Mouse (Mus musculus) kidney, adult 8-10 months (tissue): Measurements from ENCODE around the gene Rab11fip4.
A peak's percentile ranks its signal among the peaks of the same experiment; 100 is the strongest.
"Not testable (repeated sequence)": the region's sequence is repeated elsewhere in the genome, so short reads cannot be mapped to it uniquely, and the experiment has no call there.

Experiments
- DNase-seq, 2 experiments: peaks; one replicate each; pipeline ENCODE4 v3.0.0; 2022

Rab11fip4 gene

GRCm38 (mm10) chr11:79680559-79680958 is 89.5 kb downstream of the Rab11fip4 start:
- no peak for DNase-seq

GRCm38 (mm10) chr11:79681182-79681581 is 90.2 kb downstream of the Rab11fip4 start:
- no peak for DNase-seq

DNA sequence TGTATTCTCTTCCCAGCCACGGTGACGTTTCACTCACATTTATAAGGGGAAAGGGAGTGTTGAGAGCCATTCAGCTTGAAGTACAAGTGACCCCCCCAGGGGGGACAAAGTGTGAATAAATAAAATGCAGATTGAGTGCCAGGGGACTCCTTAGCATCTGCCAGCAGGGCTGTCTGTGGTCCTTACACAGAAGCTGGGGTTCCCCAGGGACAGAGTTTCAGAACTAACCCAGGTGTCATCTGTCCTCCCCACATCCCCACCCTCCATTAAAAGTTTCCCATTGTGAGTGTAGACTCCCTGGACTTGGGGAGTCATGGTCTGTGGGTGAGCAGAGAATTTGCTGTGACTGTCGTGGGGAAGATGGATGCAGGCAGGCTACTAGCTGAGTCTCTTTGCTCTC is 90.8 kb downstream of the Rab11fip4 start:
- DNase-seq, result no peak

- DNase-seq, result no peak
Measured at GRCm38 (mm10) chr11:79685109-79685508, 94.1 kb downstream of the Rab11fip4 start.

GRCm38 (mm10) chr11:79686501-79687121 is 95.6 kb downstream of the Rab11fip4 start:
- DNase-seq, result peak; percentile 81 to 94

GRCm38 (mm10) chr11:79689916-79690315 is 98.9 kb downstream of the Rab11fip4 start:
- no peak for DNase-seq

GRCm38 (mm10) chr11:79691513-79691912 is 100.5 kb downstream of the Rab11fip4 start:
- no peak for DNase-seq

DNA sequence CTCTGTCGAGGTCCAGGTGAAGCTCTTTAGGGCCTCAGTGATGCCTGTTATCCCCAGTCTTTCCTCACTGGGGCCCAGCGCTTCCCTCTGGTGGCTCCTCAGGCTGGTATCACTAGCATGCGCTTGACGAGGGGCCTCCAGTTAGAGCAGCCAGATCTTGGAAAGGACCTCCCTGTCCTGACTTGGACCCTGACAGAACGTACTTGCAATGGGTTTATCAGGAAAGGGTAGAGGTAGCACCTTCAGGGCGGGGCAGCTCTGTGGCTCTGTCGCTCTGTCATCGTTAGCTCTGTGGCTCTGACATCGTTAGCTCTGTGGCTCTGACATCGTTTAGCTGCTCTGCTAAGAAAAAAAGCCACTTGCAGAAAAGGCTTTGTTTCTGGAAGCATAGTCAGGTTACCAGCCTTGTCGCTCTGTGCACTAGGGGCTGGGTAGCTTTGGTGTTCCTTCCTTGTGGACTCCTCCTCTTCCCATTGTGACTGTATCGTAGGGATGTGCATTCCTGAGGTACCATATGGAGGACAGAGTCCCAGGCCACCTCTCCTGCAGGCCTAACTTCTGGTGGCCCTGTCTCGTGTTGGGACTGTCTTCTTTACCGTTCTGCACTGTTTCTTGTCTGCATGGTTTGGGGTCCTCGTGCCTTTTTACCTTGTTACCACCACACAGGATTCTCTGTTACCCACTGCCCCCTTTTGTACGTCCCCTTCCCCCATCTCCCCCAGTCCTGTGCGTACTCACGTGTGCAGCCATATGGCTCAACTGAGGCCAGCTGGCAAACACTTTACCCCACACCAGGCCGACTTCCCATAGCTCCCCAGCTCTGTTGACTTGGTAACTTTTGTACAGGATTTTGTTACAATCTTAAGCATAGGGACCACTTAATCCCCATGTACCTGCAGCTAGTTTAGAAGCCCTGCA is 105.6 kb downstream of the Rab11fip4 start:
- DNase-seq, result no peak

DNA sequence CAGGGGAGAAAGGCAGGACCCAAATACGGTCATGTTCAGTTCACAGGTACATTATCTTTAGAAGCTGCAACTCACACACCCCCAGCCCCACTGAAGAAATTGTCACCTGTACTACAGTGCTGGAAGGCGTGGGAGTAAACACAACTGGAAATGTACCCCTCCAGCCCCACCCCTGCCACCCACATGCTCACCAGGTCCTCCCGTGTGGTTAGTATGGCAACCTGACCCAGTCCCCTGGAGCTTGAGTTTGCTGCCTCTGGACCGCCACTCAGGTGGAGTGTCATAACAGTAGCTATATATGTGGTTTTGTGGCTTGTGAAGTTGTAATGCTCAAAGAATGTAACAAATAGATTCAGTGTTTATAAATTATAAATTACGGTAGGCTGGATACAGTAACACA is 107.1 kb downstream of the Rab11fip4 start:
- no peak for DNase-seq

GRCm38 (mm10) chr11:79698542-79698941 is 107.5 kb downstream of the Rab11fip4 start:
- DNase-seq, result not testable (repeated sequence)

- no peak for DNase-seq
Measured at GRCm38 (mm10) chr11:79701466-79701865, 110.5 kb downstream of the Rab11fip4 start.

DNA sequence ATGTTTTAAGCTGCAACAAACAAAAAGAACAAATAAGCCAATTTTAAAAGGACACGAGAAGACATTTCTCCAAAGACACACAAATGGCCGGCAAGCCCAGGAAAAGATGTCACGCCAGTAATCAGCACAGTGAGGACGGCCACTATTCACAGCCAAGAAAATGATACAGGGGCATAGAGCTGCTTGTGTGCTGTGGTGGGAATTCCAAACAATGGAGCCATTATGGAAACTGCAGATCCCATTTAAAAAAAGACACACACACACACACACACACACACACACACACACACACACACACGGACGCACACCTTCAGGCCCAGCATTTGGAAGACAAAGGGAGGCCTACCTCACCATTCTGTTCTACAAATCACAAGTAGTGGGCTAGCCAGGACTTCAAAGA is 111.1 kb downstream of the Rab11fip4 start:
- no peak for DNase-seq

DNA sequence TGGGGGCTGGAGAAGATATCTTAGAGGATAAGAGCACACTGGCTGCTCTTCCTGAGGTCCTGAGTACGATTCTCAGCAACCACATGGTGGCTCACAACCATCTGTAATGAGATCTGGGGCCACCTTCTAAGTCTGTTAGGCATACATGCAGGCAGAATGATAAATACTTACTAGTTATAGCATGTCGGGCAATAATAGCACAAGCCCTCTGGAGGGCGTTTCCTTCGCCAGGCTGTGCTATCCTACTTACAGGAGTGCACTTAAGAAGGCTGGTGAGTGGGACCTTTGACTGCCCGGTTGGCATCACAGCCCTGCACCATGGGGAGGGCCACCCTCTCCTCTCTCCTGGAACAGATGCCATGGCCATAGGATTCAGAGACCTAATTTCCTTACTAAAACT is 112.4 kb downstream of the Rab11fip4 start:
- peak; percentile 42 for DNase-seq

GRCm38 (mm10) chr11:79703885-79704291 is 112.9 kb downstream of the Rab11fip4 start:
- DNase-seq, result peak in 1 of 2 experiments; percentile 50

DNA sequence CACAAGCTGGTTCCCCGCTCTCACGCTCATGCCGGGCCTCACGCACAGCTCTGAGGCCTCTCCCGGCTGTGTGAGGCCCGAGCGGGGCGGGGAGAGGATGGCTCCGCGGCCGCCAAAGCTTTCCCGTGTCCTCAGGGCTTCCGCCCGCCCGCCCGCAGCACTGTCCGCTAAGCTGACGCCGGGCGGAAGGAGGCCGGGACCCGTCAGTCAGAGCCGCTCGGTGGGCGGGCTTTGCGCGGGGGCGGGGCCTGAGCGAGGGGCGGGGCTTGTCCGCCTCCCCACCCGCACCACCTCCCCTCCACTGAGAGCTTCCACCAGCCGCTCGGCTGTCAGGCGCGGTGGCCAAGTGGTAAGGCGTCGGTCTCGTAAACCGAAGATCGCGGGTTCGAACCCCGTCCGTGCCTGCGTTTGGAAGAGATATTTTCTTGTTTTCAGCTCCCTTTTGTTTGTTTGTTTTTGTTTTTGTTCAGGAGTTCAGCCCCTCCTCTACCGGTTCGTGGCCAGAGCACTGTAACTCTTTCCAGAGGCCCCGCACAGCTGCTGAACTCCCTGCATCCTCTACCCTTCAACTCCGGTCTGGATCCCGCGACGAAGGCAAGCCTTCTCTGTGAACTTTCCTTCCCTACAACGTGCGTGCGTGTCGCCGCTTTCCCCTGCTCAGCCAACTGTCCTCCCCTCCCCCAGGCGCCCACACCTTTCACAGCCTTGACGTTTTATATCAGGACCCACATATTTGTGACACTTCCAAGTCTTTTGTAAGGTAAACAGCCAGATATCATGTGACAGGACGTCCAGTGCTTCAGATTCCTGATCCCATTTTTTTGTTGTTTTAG is 113.5 kb downstream of the Rab11fip4 start:
- peak; percentile 93 to 96 for DNase-seq

- no peak for DNase-seq
Measured at GRCm38 (mm10) chr11:79707084-79707483, 116.1 kb downstream of the Rab11fip4 start.

DNA sequence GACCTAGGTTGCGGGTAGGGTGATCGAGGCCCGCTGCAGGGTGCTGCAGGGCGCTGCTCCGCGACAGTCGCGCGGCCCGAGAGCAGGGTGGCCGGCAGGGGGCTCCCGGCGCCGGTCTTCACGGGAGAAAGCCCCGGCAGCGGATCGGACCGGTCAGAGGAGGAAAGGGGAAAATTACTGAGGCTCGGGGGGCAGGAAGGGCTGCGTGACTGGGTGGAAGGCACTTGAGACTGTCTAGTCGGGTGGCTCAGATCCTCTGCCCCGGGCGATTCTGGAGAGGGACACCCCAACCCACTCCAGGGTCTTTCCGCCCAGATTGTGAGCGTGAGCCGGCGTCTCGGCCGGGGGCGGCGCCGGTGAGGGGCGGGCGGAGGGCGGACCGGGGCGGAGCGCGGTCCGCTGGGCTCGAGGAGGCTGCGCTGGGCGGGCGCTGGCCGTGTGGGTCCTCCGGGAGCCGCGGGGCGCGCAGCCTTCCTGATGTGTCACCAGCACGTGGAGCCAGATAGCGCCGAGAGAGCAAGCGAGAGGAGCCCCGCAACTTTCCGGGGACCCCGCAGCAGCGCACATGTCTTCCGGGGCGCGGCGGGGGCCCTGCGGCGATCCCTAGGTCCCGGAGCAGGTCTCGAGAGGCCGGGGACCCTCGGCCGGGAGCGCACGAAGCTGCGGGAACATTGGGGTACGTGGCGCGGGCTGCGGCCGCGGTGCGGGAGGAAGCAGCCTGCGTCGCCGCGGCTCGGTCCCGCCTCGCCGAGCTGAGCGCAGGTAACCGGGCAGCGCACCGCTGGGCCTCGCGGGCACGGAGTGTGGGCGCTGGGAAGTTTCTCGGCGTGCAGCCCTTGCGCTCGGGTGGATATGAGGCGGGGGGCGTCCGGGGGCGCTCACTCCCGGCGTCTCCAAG is 120.1 kb downstream of the Rab11fip4 start:
- DNase-seq, result peak; percentile 79 to 87

- peak in 1 of 2 experiments; percentile 32 for DNase-seq
Measured at GRCm38 (mm10) chr11:79711766-79712369, 120.9 kb downstream of the Rab11fip4 start.

DNA sequence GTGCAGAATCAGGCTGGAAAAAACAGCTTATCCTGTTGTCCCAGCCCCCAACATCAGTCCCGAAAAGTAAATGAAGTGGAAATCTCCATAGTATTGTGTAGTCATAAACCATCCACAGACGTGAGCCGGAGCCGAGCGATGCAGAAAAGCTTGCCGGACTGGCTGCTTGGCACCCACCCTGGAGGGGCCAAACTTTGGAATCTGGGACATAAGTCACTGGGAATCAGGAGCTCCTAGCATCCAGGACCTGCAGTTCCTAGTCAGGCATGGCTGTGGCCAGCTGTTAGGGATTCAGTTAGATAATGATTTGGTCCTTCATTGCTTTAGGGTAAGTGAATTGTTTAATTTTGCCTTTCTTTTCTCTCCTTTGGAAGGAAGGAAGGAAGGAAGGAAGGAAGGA is 122.2 kb downstream of the Rab11fip4 start:
- DNase-seq, result peak; percentile 64 to 65

DNA sequence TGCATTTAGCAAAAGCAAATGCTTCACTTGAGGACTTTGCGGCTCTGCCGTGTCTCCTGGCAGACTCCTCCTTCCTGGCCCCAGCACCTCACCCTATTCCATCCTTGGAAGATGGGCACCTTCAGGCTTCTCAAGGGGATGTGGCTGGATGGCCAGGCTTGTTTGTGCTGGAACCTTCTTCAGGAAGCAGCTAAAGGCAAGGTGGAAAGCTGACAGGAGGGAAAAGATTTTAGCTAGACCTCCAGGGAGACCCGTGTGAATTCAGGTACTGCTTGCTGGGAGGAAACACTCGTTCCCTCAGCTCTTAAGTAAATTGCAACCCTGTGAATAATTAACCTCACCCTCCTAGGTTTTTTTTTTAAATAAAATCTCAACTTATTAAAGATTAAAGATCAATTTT is 122.7 kb downstream of the Rab11fip4 start:
- peak in 1 of 2 experiments; percentile 34 for DNase-seq

GRCm38 (mm10) chr11:79714082-79714742 is 123.2 kb downstream of the Rab11fip4 start:
- DNase-seq, result peak in 1 of 2 experiments; percentile 38
